Mouse (Mus musculus) CD4-positive helper T cell, adult 2 months (primary cell): Measurements from ENCODE around the gene Fgd1.

Experiments
- DNase-seq: peaks from one replicate; pipeline ENCODE4 v3.0.0-alpha.2; 2012; ENCODE audit warnings: low read depth, missing footprints, low spot score

The Fgd1 gene

GRCm38 (mm10) chrX:151045850-151046249 lies at the start of gene Fgd1:
TSS of gene Fgd1 (plus strand) at chrX:151046150.
- no peak for DNase-seq

- DNase-seq = no peak
Observed at GRCm38 (mm10) chrX:150996775-150997174, 49.2 kb upstream of the Fgd1 start.

GRCm38 (mm10) chrX:151016938-151017877 lies 28.7 kb upstream of the Fgd1 start, which contains the start of gene Gnl3l:
TSS of gene Gnl3l (minus strand) at chrX:151017322.
- peak; percentile 95 for DNase-seq

GRCm38 (mm10) chrX:151017897-151018296 lies 28.1 kb upstream of the Fgd1 start:
- DNase-seq = no peak

- DNase-seq = no peak
Observed at GRCm38 (mm10) chrX:151018798-151019197, 27.2 kb upstream of the Fgd1 start.

- DNase-seq = no peak
Observed at GRCm38 (mm10) chrX:151031400-151031799, 14.6 kb upstream of the Fgd1 start.

- no peak for DNase-seq
Observed at GRCm38 (mm10) chrX:151041223-151041622, 4.7 kb upstream of the Fgd1 start.

- no peak for DNase-seq
Observed at GRCm38 (mm10) chrX:151046321-151046720, 371 bp downstream of the Fgd1 start.

- peak; percentile 32 for DNase-seq
Observed at GRCm38 (mm10) chrX:151046777-151047430, 954 bp downstream of the Fgd1 start.

- DNase-seq = no peak
Observed at GRCm38 (mm10) chrX:151047431-151048058, 1.6 kb downstream of the Fgd1 start.

- no peak for DNase-seq
Observed at GRCm38 (mm10) chrX:151049661-151050215, 3.8 kb downstream of the Fgd1 start.

- no peak for DNase-seq
Observed at GRCm38 (mm10) chrX:151050337-151050736, 4.4 kb downstream of the Fgd1 start.

GRCm38 (mm10) chrX:151054489-151054888 lies 8.5 kb downstream of the Fgd1 start:
- DNase-seq = no peak

GRCm38 (mm10) chrX:151055559-151055958 lies 9.6 kb downstream of the Fgd1 start:
- DNase-seq = no peak

GRCm38 (mm10) chrX:151059346-151059745 lies 13.4 kb downstream of the Fgd1 start:
- no peak for DNase-seq

- no peak for DNase-seq
Observed at GRCm38 (mm10) chrX:151061615-151062299, 15.8 kb downstream of the Fgd1 start.

- DNase-seq = no peak
Observed at GRCm38 (mm10) chrX:151066071-151066666, 20.2 kb downstream of the Fgd1 start.

GRCm38 (mm10) chrX:151067876-151068275 lies 21.9 kb downstream of the Fgd1 start:
- no peak for DNase-seq

- no peak for DNase-seq
Observed at GRCm38 (mm10) chrX:151076007-151076406, 30.1 kb downstream of the Fgd1 start.

- no peak for DNase-seq
Observed at GRCm38 (mm10) chrX:151076941-151077485, 31.1 kb downstream of the Fgd1 start.

- no peak for DNase-seq
Observed at GRCm38 (mm10) chrX:151085599-151085998, 39.6 kb downstream of the Fgd1 start.
